Mouse (Mus musculus): ENCODE results near the gene Kansl1.
"Not testable (repeated sequence)": the region's sequence is repeated elsewhere in the genome, so short reads cannot be mapped to it uniquely, and the experiment has no call there.

Kansl1 gene

DNA sequence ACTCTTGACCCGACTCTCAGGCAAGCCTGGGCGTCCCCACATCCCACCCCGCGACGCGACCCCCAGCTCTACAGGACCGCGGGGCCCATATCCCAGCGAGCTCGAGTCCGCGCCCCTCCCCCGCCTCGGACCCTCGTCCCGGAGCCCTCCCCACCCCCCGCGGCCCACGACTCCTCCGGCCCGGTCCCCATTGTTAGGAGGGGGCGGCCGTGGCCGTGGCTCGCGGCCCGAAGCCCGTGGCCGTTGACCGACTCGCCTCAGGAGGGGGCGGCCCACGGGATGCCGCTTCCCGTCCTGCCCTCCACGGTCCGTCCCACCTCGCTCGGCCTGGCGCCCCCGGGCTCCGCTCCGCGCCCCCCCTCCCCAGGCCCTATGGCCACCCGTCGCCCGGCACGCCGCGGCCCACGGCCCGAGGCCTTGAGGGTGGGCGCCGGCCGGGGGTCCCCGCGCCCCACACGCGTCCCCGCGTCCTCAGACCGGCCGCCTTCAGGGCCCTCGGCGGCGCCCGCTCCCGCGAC, at the start of gene Kansl1:
Gene Kansl1, minus strand, starts transcription at position 111 of the 518 bp plus-strand sequence.
- peak; percentile 8 for DNase-seq

GRCm38 (mm10) chr11:104512436-104512835, 43.8 kb upstream of the Kansl1 start:
- no peak for DNase-seq

- DNase-seq: no peak
Observed at GRCm38 (mm10) chr11:104510606-104511005, 41.9 kb upstream of the Kansl1 start.

DNA sequence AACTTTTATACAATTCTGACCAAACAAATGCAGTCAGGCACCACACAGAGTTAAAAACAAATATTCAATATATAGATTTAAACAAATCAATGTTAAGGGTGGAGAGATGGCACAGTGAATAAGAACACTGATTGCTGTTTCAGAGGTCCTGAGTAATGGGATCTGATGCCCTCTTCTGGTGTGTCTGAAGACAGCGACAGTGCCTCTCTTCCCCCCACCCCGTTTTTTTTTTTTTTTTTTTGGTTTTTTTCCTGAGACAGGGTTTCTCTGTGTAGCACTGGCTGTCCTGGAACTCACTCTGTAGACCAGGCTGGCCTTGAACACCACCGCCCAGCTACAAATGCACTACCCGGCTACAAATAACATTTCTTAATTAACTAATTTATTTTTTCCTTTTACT, 39.8 kb upstream of the Kansl1 start:
- DNase-seq: no peak

GRCm38 (mm10) chr11:104488292-104488691, 19.6 kb upstream of the Kansl1 start:
- no peak for DNase-seq

DNA sequence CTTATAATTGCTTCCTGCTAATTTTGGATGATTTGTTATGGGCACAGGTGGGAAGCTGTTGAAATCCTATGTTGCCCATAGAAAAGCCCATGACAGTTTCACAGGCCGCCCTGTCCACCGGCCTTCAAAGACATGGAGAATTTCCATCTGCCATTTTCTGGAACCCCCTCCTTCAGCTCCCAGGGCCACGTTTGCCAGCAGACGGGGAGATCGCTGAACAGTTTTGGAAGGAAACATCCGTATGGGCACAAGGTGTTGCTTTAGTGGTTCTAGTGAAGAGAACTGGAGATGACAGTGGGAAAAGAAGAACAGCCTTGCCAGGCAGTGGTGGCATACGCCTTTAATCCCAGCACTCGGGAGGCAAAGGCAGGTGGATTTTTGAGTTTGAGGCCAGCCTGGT, 13.3 kb upstream of the Kansl1 start:
- DNase-seq: no peak

DNA sequence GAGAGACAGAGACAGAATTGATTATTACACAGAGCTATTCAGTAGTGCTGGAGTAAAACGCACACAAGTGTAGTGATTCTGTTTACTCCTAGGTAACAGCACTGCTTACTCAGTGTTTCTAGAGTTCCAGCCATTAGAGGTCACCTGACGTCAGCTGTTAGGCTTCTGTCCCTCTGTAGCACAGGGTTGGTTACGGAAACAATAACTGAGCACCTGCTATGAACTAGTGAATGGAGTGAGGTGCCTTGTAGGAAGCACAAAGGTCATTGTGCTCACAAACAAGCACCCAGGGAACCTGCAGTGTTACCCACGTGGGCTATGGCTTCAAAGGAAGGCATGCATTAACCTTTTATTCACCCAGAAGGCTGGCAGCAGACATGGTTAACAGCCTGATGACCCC, 10.8 kb upstream of the Kansl1 start:
- DNase-seq: no peak

DNA sequence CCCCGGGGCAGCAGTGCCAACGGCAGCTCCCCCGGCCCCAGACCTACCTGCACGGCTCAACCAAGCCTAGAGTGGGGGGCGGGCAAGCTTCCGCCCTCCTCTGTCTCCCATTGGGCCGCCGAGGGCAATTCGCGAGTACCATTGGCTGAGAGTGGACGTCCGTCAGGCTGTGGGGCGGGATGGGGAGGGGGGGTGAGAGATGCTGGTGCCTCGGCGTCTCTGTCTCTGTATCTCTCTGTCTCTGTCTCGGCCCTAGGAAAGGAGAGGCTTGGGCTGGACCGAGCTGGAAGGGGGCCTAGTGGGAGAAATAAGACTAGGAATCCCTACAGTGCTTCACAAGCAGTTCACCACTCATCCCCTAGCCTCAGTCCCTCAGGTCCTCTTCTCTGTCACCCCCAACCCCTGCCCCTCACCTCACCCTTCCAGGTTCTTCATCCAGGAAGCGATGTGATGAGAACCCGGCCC, 742 bp upstream of the Kansl1 start:
- peak; percentile 93 for DNase-seq

DNA sequence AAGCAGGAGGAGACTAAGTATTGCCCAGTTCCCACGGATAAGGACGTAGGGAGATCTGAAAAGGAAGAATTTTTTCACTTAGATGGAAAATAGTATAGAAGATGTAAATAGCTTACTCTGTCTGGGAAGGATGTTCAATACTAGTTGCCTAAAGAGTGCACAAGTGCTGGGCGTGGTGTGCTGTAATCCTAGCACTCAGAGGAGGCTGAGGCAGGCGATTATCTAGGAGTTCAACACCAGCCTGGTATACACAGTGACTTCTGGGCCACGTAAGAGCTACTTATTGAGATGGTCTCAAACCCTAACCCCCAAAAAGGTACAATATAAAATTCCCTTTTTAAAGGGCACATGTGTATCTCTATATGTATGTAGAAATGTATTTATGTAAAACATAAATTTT, 963 bp downstream of the Kansl1 start:
- DNase-seq: no peak

GRCm38 (mm10) chr11:104461551-104461950, 7.1 kb downstream of the Kansl1 start:
- DNase-seq: peak; percentile 42

DNA sequence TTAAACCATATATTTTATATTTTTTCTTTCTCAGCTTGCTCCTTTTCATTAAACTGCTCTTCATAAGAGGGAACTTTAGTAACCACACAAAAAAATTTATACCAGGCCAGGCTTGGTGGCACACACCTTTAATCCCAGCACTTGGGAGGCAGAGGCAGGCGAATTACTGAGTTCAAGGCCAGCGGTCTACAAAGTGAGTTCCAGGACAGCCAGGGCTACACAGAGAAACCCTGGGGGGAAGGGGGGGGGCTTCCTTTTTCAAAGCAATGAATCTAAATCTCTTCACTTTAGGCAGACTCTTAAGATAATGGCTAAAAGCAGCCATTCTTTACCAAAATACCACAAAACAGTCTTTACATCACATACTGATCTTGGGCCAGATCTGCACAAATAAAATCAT, 9.0 kb downstream of the Kansl1 start:
- no peak for DNase-seq

GRCm38 (mm10) chr11:104458507-104458906, 10.2 kb downstream of the Kansl1 start:
- no peak for DNase-seq

GRCm38 (mm10) chr11:104452709-104453108, 16.0 kb downstream of the Kansl1 start:
- no peak for DNase-seq

DNA sequence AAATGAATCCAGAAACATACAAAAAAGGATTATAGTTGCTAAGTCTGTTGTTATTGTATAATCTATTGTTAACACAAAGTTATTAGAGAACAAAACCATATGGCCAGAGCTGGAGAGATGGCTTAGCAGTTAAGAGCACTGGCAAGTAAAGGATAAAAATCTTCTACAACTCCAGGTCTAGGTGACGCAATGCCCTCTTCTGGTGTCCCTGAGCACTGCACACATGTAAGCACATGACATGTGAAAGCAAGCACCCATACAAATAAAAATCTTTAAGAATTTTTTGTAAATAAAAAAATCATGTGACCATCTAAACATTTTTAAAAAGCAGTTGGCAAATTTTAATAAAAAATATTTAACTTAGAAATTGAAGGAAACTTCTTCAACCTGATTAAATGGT, 17.4 kb downstream of the Kansl1 start:
- no peak for DNase-seq

DNA sequence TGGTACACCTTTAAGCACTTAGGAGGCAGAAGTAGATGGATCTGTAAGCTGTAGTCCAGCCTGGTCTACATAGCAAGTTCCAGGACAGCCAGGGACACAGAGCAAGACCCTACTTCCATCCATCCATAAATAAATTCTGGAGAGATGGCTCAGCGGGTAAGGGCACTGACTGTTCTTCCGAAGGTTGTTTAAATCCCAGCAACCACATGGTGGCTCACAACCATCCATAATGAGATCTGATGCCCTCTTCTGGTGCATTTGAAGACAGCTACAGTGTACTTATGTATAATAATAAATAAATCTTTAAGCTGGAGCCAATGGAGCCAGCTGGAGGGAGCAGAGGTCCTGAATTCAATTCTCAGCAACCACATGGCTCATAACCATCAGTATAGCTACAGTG, 20.2 kb downstream of the Kansl1 start:
- DNase-seq: not testable (repeated sequence)

- DNase-seq: no peak
Observed at GRCm38 (mm10) chr11:104445538-104445937, 23.1 kb downstream of the Kansl1 start.

DNA sequence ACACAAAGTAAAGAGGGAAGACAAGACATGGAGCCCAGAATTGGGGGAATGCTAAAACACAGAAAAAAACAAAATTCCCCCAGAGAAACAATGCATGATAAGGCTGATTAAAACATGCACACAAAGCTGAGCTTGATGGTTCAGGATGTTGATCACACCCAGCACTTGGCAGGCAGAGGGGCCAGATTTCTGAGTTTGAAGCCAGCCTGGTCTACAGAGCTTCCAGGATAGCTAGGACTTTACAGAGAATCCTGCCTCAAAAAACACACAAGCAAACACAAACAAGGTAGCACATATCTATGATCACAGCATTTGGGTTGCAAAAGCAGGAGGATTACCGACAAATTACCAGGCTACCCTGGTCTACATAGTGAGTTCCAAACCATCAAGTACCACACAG, 23.6 kb downstream of the Kansl1 start:
- DNase-seq: no peak

GRCm38 (mm10) chr11:104443359-104443758, 25.3 kb downstream of the Kansl1 start:
- no peak for DNase-seq

GRCm38 (mm10) chr11:104442333-104443136, 26.1 kb downstream of the Kansl1 start:
- DNase-seq: peak; percentile 91

DNA sequence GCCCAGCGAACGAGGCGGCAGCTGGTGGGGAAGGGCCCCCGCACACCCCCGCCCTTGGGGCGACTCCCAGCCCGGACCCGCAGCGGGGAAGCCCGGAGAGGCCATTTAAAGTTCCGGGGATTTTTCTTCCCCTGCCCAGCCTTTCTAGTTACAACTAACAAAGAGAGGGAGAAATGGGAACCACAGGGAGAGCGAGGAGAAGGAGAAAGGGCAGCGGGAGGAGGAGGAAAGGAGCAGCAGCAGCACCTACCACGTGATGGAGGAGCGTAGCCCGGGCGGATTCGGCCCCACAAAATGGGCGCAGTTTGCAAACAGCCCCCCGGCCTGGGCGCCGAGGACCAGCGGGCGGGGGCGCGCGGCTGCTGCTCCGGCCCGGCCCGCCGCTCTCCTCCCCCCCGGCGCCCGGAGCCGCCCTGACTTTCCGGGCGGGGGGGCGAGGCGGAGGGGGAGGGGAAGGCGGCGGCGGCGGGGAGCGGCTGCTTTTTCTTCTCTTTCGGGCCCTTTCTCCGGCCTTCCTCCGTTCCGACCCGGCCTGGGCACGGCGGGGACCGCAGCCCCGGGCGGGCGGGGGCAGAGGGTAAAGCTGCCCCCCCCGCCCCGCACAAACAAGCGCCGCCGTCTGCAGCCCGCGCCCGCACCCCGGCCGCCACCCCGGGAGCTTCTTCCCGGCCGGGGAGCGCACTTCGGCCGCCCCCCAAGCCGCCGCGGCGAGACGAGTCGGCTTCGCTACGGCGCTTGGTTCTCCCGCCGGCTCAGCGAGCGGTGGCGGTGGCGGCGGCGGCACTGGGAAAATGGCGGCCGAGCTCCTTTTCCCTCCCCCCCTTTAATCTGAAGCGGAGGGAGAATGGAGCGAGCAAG, 27.0 kb downstream of the Kansl1 start:
- DNase-seq: peak; percentile 78

- DNase-seq: no peak
Observed at GRCm38 (mm10) chr11:104440521-104441474, 27.9 kb downstream of the Kansl1 start.

GRCm38 (mm10) chr11:104439703-104440102, 29.0 kb downstream of the Kansl1 start:
- DNase-seq: no peak

Measured in right cerebral cortex, adult 18-20 months (tissue).